Mouse (Mus musculus) heart, embryonic 11.5 days (tissue): ENCODE results near the gene Cd80. TPM values are rescaled to one million over a fixed set of nuclear protein-coding genes. Genes with fewer than 3 reads are reported as not detected.

Experiments
- polyA plus RNA-seq: library from polyadenylated mRNA; unstranded; fragments of >200 nt; fragmentation: Nextera tagmentation; extraction: Ambion mirVana; gene quantifications from 2 replicates; pipeline ENCODE4 v1.2.1, GENCODE M21; 2014

Gene Cd80
- polyA plus RNA-seq, 1 experiment from 2014 or later: 0.80 TPM

Other genes starting within 250 kb of the Cd80 start
- gene Nr1i2, start 160.7 kb upstream of the Cd80 start, polyA plus RNA-seq: 0.13 TPM in 1 of 2 replicates, not detected in the other
- 0.21 TPM in 1 of 2 replicates, not detected in the other for gene Maats1, start 113.4 kb upstream of the Cd80 start, polyA plus RNA-seq
- gene Cox17, start 108.6 kb upstream of the Cd80 start, polyA plus RNA-seq: 289 and 314 TPM in 2 replicates
- 2.4 and 3.4 TPM in 2 replicates for gene Gm21987, start 108.5 kb upstream of the Cd80 start, polyA plus RNA-seq
- gene Popdc2, start 93.4 kb upstream of the Cd80 start, polyA plus RNA-seq: 292 and 312 TPM in 2 replicates
- 0.25 and 0.43 TPM in 2 replicates for gene Pla1a, start 22.4 kb upstream of the Cd80 start, polyA plus RNA-seq
- gene Adprh, start 2.9 kb upstream of the Cd80 start, polyA plus RNA-seq: 99.7 and 101 TPM in 2 replicates
- gene Timmdc1, start 67.1 kb downstream of the Cd80 start, polyA plus RNA-seq: 33.3 and 33.6 TPM in 2 replicates
- gene Poglut1, start 94.7 kb downstream of the Cd80 start, polyA plus RNA-seq: 33.5 and 37.7 TPM in 2 replicates
- gene Tmem39a, start 103.1 kb downstream of the Cd80 start, polyA plus RNA-seq: 77.3 and 84.0 TPM in 2 replicates